Mouse (Mus musculus): ENCODE results near the gene Med25.

- TF ChIP-seq CTCF (IDR thresholded peaks at IDR 0.05; ENCODE audit: low read depth) (no peak), EP300 (IDR thresholded peaks at IDR 0.05; ENCODE audit: low read depth) (no peak)
Measured at GRCm38 (mm10) chr7:44864595-44865542, 27.6 kb downstream of the Med25 start.

Measured in liver, postnatal 0 days (tissue).